Mouse (Mus musculus) limb, embryonic 14.5 days (tissue): ENCODE measurements around the gene Cldn14. TPM values are rescaled to one million over a fixed set of nuclear protein-coding genes. Genes with fewer than 3 reads are reported as not detected.
"Not testable (repeated sequence)": the region's sequence is repeated elsewhere in the genome, so short reads cannot be mapped to it uniquely, and the experiment has no call there.

ENCODE experiments used
- ATAC-seq: fragments of 200-750 bp; cut with Nextera tagmentation; 2 replicates; pipeline ENCODE4 v1.8.0; 2017; ENCODE audit warnings: low read depth, moderate number of reproducible peaks, moderate TSS enrichment; ENCODE audit not compliant: low FRiP score
- DNase-seq: peaks from one replicate; pipeline ENCODE4 v3.0.0-alpha.2; 2015; ENCODE audit warnings: low spot score
- H3K27ac ChIP-seq: fragments of 300-500 bp; sonication (generic); replicated peaks from 2 replicates; pipeline ENCODE4 v1.5.1; 2014; ENCODE audit warnings: low read depth, mild to moderate bottlenecking, low read length, moderate library complexity, mixed read lengths
- H3K27me3 ChIP-seq: fragments of 300-500 bp; sonication (generic); 2 replicates; pipeline ENCODE4 v1.6.1; 2014; ENCODE audit warnings: low read length, mixed read lengths; ENCODE audit not compliant: control insufficient read depth, insufficient read depth
- H3K36me3 ChIP-seq: fragments of 300-500 bp; sonication (generic); 2 replicates; pipeline ENCODE4 v1.6.1; 2014; ENCODE audit warnings: mild to moderate bottlenecking, low read length, moderate library complexity, mixed read lengths; ENCODE audit not compliant: control insufficient read depth, insufficient read depth
- H3K4me1 ChIP-seq: fragments of 300-500 bp; sonication (generic); 2 replicates; pipeline ENCODE4 v1.6.1; 2014; ENCODE audit warnings: antibody characterized with exemption, low read length, mixed read lengths; ENCODE audit not compliant: control insufficient read depth, insufficient read depth
- H3K4me2 ChIP-seq: fragments of 300-500 bp; sonication (generic); replicated peaks from 2 replicates; pipeline ENCODE4 v1.6.1; 2014; ENCODE audit warnings: low read depth, mild to moderate bottlenecking, low read length, moderate library complexity; ENCODE audit not compliant: severe bottlenecking
- H3K4me3 ChIP-seq: fragments of 300-500 bp; sonication (generic); replicated peaks from 2 replicates; pipeline ENCODE4 v1.5.1; 2014; ENCODE audit warnings: low read length
- H3K9ac ChIP-seq: fragments of 300-500 bp; sonication (generic); 2 replicates; pipeline ENCODE4 v1.6.1; 2014; ENCODE audit warnings: mild to moderate bottlenecking, low read depth, low read length, moderate library complexity; ENCODE audit not compliant: severe bottlenecking
- H3K9me3 ChIP-seq: fragments of 300-500 bp; sonication (generic); 2 replicates; pipeline ENCODE4 v1.6.1; 2016; ENCODE audit warnings: low read length; ENCODE audit not compliant: control insufficient read depth
- POLR2A ChIP-seq: fragments of 200-500 bp; IDR thresholded peaks from 2 replicates; pipeline ENCODE4 v1.8.0; 2012; ENCODE audit warnings: inconsistent platforms, mild to moderate bottlenecking, moderate library complexity, borderline replicate concordance; ENCODE audit not compliant: insufficient read depth, insufficient read length; ENCODE audit errors: extremely low read depth
- WGBS: fragments of 180-500 bp; shearing (Covaris S2); extraction: QIAGEN DNeasy Blood & Tissue Kit; methylation state at CpG from one replicate; pipeline ENCODE4 v1.1.7; 2014; 5-methylcytosine and 5-hydroxymethylcytosine counted together
- polyA plus RNA-seq, 2 experiments: library from polyadenylated mRNA; depleted of rRNA in 1 of 2; stranded (reverse) in 1 of 2; unstranded in 1 of 2; fragments of >200 nt; fragmentation: Nextera tagmentation in 1 of 2; extraction: Ambion mirVana in 1 of 2; gene quantifications; 2 replicates each; pipeline versions ENCODE4 v1.2.1 to v1.2.3; 2012 to 2014

Cldn14 gene
- polyA plus RNA-seq, 2 experiments = not detected

- DNase-seq (no peak), ATAC-seq (no peak)
- Histone ChIP-seq H3K36me3 (no peaks in the 10 kb centered on the region), H3K27me3 (no peaks in the 10 kb centered on the region), H3K9ac (no peak overlapping the region), H3K4me2 (no peak overlapping the region), H3K9me3 (no peaks in the 10 kb centered on the region), H3K4me3 (no peak overlapping the region), H3K4me1 (peaks cover 3% of the 10 kb centered on the region; the same call in 1 of the 2 replicates), H3K27ac (no peak overlapping the region)
- WGBS = 62% methylated on average over 4 of the region's 4 CpGs
- TF ChIP-seq POLR2A = no peak
Measured at GRCm38 (mm10) chr16:94017953-94018352, 9.3 kb upstream of the Cldn14 start.

GRCm38 (mm10) chr16:94014489-94015096 lies 6.0 kb upstream of the Cldn14 start:
- Histone ChIP-seq H3K4me3 (no peak overlapping the region), H3K27me3 (no peaks in the 10 kb centered on the region), H3K36me3 (no peaks in the 10 kb centered on the region), H3K4me2 (no peak overlapping the region), H3K9ac (no peak overlapping the region), H3K9me3 (no peaks in the 10 kb centered on the region), H3K4me1 (no peaks in the 10 kb centered on the region), H3K27ac (no peak overlapping the region)
- DNase-seq (no peak), ATAC-seq (no peak)
- 79% methylated on average over 5 of the region's 5 CpGs for WGBS
- no peak for TF ChIP-seq POLR2A

- not testable (repeated sequence) for ATAC-seq, DNase-seq
- WGBS = 79% methylated on average over 8 of the region's 8 CpGs
Measured at GRCm38 (mm10) chr16:94013328-94014086, 4.9 kb upstream of the Cldn14 start.

GRCm38 (mm10) chr16:94011224-94011623 lies 2.6 kb upstream of the Cldn14 start:
- Histone ChIP-seq H3K4me2 (no peak overlapping the region), H3K27me3 (no peaks in the 10 kb centered on the region), H3K9ac (no peak overlapping the region), H3K27ac (no peak overlapping the region), H3K4me1 (peaks cover 11% of the 10 kb centered on the region), H3K4me3 (no peak overlapping the region), H3K9me3 (no peaks in the 10 kb centered on the region), H3K36me3 (no peaks in the 10 kb centered on the region)
- ATAC-seq (no peak), DNase-seq (no peak)
- WGBS = 10% methylated on average over 5 of the region's 5 CpGs
- no peak for TF ChIP-seq POLR2A

More at GRCm38 (mm10) chr16:94013328-94014086, 4.9 kb upstream of the Cldn14 start:
- H3K4me1 ChIP-seq, H3K27me3 ChIP-seq, H3K4me2 ChIP-seq, H3K27ac ChIP-seq, H3K4me3 ChIP-seq, H3K9me3 ChIP-seq, H3K36me3 ChIP-seq, H3K9ac ChIP-seq: not testable (repeated sequence)

- H3K27ac ChIP-seq = no peak overlapping the region
- 64% methylated on average over 3 of the region's 3 CpGs for WGBS
- DNase-seq (no peak), ATAC-seq (no peak)
- no peaks in the 10 kb centered on the region for H3K9me3 ChIP-seq
- no peak overlapping the region for H3K4me3 ChIP-seq
- H3K9ac ChIP-seq = no peak overlapping the region
- TF ChIP-seq POLR2A = no peak
- H3K27me3 ChIP-seq = no peaks in the 10 kb centered on the region
- no peaks in the 10 kb centered on the region for H3K36me3 ChIP-seq
- H3K4me2 ChIP-seq = no peak overlapping the region
- H3K4me1 ChIP-seq = peaks cover 11% of the 10 kb centered on the region
Measured at GRCm38 (mm10) chr16:94010633-94011032, 2.0 kb upstream of the Cldn14 start.
